Mouse (Mus musculus): ENCODE measurements around the gene Irf8.

DNA sequence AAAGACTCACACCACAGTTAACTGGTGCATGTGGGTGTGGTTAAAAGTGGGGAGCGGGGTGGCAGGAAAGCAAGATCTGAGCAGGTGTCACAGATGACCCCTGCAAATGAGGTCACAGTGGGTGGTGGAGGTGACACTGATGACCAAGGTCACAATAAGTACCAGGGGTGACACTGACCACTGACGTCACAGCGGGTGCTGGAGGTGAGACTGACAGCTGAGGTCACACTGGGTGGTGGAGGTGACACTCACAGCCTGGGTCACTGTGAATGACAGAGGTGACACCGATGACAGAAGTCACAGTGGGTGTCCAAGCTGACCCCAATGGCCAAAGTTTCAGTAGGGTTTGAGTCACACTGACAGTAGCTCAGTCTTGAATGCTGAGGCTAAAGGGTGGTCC is 50.6 kb downstream of the Irf8 start:
- TF ChIP-seq CTCF (IDR thresholded peaks at IDR 0.05; ENCODE audit: extremely low read depth, insufficient read length, insufficient replicate concordance, low read depth, low read length) (no peak), POLR2A (IDR thresholded peaks at IDR 0.05; ENCODE audit: low read depth, low read length) (no peak)
